Mouse (Mus musculus) kidney, adult 2 months (tissue): ENCODE measurements at regions not wholly inside any gene's neighbourhood (a gene's known extent, or its start where the extent isn't known, plus 50 kb on each side); places are given as distances from the start of the nearest gene placed in this dataset.

Experiments
- DNase-seq: peaks from one replicate; pipeline ENCODE4 v3.0.0; 2021
- H3K27ac ChIP-seq: fragments of 200-500 bp; 2 replicates; pipeline ENCODE4 v1.5.1; 2012; ENCODE audit warnings: low read depth, low read length, control low read depth, inconsistent platforms; ENCODE audit not compliant: insufficient read depth
- H3K27me3 ChIP-seq: fragments of 200-500 bp; replicated peaks from 2 replicates; pipeline ENCODE4 v1.6.1; 2012; ENCODE audit warnings: mild to moderate bottlenecking, moderate library complexity, low read length, inconsistent platforms; ENCODE audit not compliant: control insufficient read depth, insufficient read depth
- H3K36me3 ChIP-seq: fragments of 200-500 bp; 2 replicates; pipeline ENCODE4 v1.6.1; 2012; ENCODE audit warnings: mild to moderate bottlenecking, moderate library complexity, low read length, inconsistent platforms; ENCODE audit not compliant: control insufficient read depth, insufficient read depth
- H3K4me1 ChIP-seq: fragments of 200-500 bp; 2 replicates; pipeline ENCODE4 v1.6.1; 2011; ENCODE audit warnings: low read length; ENCODE audit not compliant: control insufficient read depth, insufficient read depth
- H3K4me3 ChIP-seq: fragments of 200-500 bp; 2 replicates; pipeline ENCODE4 v1.5.1; 2011; ENCODE audit warnings: mild to moderate bottlenecking, low read depth, low read length, control low read depth; ENCODE audit not compliant: insufficient read depth
- CTCF ChIP-seq: fragments of 200-500 bp; conservative IDR thresholded peaks from 2 replicates; pipeline ENCODE4 v1.5.1; 2011; ENCODE audit warnings: low read depth, mild to moderate bottlenecking, control low read depth, low read length, moderate library complexity, mixed read lengths; ENCODE audit not compliant: insufficient read depth, insufficient read length
- POLR2A ChIP-seq: fragments of 200-500 bp; IDR thresholded peaks from one replicate; pipeline ENCODE4 v1.6.1; 2011; ENCODE audit warnings: low read depth, low read length, control low read depth
- WGBS: fragments of 180-500 bp; shearing (Covaris S2); methylation state at CpG from one replicate; pipeline ENCODE4 v1.1.7; 2018; 5-methylcytosine and 5-hydroxymethylcytosine counted together

DNA sequence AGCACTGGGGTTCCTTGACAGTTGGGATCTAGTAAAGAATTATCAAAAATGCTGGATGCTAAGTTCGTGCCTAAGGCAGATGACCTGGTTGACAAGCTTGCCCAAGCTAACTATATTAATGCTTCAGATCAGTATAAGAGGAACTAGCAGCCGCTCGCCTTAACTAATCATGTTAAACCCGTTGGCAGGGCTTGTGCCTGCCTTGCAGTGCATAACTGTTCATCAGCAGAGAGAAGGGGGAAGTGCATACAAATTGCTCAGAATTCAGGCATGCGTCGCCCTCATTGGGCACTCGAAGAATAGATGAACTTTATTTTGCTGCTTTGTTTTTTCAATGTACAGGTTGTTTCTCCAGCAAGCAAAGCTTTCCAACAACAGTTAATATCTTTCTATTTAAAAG is 419.3 kb downstream of the Gbe1 start:
- Histone ChIP-seq H3K4me1 (no peaks in the 10 kb centered on the region), H3K27ac (no peak overlapping the region), H3K27me3 (no peaks in the 10 kb centered on the region), H3K4me3 (no peak overlapping the region), H3K36me3 (no peaks in the 10 kb centered on the region)
- WGBS: 83% methylated on average over 7 of the region's 7 CpGs
- no peak for TF ChIP-seq CTCF
- no peak for TF ChIP-seq POLR2A
- no peak for DNase-seq

DNA sequence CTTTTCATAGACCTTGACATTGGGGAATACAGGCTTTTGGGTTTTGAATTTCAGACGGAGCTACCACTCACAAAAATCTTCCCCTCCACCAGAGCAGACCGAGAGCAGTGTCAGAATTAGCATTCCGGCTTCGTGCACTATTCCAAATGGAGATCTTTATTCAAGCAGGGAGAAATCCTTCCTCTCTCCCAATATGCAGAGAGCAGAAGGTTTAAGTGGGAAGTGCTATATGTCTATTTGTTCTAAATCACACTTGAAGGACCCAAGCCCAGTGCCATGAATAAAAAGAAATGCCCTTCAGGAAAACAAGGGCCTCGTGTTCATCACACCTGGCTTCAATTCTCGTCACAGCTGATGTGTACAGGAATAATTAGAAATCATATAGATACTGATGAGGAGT is 426.3 kb downstream of the Gbe1 start:
- H3K27ac ChIP-seq: no peak overlapping the region
- no peaks in the 10 kb centered on the region for H3K36me3 ChIP-seq
- no peaks in the 10 kb centered on the region for H3K4me1 ChIP-seq
- H3K27me3 ChIP-seq: no peaks in the 10 kb centered on the region
- H3K4me3 ChIP-seq: no peak overlapping the region
- DNase-seq: no peak
- TF ChIP-seq CTCF (no peak), POLR2A (no peak)
- 72% methylated on average over 6 of the region's 6 CpGs for WGBS

- peak; percentile 1 for DNase-seq
- TF ChIP-seq CTCF (no peak), POLR2A (no peak)
- Histone ChIP-seq H3K36me3 (no peaks in the 10 kb centered on the region), H3K27ac (no peak overlapping the region), H3K4me3 (no peak overlapping the region), H3K4me1 (no peaks in the 10 kb centered on the region), H3K27me3 (no peaks in the 10 kb centered on the region)
Observed at GRCm38 (mm10) chr16:70754228-70754627, 440.5 kb downstream of the Gbe1 start.

DNA sequence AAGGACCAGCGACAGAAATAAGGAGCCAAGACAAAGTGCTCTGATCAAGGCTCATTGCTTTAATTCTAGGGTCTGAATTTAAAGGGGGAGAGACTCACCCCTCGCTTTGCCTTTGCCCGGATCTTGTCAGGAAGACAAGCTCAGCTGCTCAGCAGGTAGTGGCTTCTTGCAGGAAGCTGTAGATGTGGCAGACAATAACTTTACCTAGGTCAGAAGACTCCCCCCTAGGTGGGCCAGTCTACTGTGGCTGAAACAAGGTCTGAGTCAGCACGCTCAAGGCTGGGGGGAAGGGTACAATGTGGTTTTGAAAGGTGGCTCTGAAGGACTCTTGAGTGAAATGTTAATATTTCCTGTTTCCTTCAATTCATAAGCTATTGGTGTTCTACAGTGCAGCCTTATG is 484.3 kb downstream of the Gbe1 start:
- Histone ChIP-seq H3K36me3 (no peaks in the 10 kb centered on the region), H3K4me3 (no peak overlapping the region), H3K4me1 (no peaks in the 10 kb centered on the region), H3K27me3 (no peaks in the 10 kb centered on the region), H3K27ac (no peak overlapping the region)
- TF ChIP-seq POLR2A (no peak), CTCF (no peak)
- 76% methylated on average over 4 of the region's 4 CpGs for WGBS
- no peak for DNase-seq

- Histone ChIP-seq H3K27ac (no peak overlapping the region), H3K4me3 (no peak overlapping the region), H3K36me3 (no peaks in the 10 kb centered on the region), H3K4me1 (no peaks in the 10 kb centered on the region), H3K27me3 (no peaks in the 10 kb centered on the region)
- no peak for DNase-seq
- no peak for TF ChIP-seq POLR2A
- TF ChIP-seq CTCF: no peak
- WGBS: 80% methylated on average over 2 of the region's 2 CpGs
Observed at GRCm38 (mm10) chr16:70803549-70803948, 489.8 kb downstream of the Gbe1 start.

DNA sequence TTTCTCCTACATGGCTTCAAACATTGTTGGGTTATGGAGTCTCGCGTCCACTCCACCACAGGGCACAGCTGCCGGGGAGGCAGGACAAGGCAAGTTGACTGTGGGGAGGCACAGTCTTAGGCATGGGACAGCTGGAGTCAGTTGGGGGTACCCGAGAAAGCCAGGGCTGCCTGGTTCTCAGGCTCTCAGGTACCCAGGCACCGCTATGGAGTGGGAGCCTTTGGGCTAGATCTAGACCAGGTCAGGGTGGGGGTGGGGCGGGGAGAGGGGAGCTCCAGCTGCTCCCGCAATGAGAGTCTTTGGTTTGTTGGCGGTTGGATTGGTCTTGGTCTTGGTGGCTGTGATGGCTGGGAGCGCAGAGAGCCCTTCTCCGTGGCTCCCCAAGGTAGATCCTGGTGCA is 512.2 kb downstream of the Gbe1 start:
- DNase-seq: no peak
- Histone ChIP-seq H3K27me3 (no peaks in the 10 kb centered on the region), H3K36me3 (no peaks in the 10 kb centered on the region), H3K27ac (no peak overlapping the region), H3K4me3 (no peak overlapping the region), H3K4me1 (no peaks in the 10 kb centered on the region)
- WGBS: 89% methylated on average over 10 of the region's 10 CpGs
- TF ChIP-seq POLR2A (no peak), CTCF (no peak)

- Histone ChIP-seq H3K27me3 (no peaks in the 10 kb centered on the region), H3K4me1 (no peaks in the 10 kb centered on the region), H3K36me3 (no peaks in the 10 kb centered on the region), H3K27ac (no peak overlapping the region), H3K4me3 (no peak overlapping the region)
- WGBS: 85% methylated on average over 8 of the region's 8 CpGs
- no peak for DNase-seq
- TF ChIP-seq CTCF (no peak), POLR2A (no peak)
Observed at GRCm38 (mm10) chr16:70835006-70835405, 521.3 kb downstream of the Gbe1 start.

DNA sequence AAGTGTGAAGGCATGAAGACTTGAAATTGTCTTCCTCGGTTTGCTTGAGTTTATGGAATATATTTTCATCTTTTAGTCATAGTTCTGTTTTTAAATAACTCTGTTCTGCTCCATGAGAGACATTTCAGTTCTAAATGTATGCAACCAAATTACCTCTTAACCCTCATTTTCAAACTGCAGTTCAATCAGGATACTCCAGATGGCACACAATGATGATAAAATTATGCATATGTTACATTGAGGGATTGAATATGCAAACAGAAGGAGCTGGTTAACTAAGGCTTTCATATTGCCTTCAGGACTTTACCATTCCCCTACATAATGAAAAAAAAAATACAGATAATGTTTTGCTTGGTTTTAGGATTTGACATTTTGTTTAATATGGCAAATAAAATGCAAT is 524.4 kb downstream of the Gbe1 start:
- WGBS: 70% methylated on average over 1 of the region's 1 CpGs
- DNase-seq: no peak
- no peaks in the 10 kb centered on the region for H3K36me3 ChIP-seq
- H3K4me3 ChIP-seq: no peak overlapping the region
- no peaks in the 10 kb centered on the region for H3K27me3 ChIP-seq
- TF ChIP-seq POLR2A (no peak), CTCF (no peak)
- no peaks in the 10 kb centered on the region for H3K4me1 ChIP-seq
- H3K27ac ChIP-seq: no peak overlapping the region

- no peak for TF ChIP-seq POLR2A
- no peak for TF ChIP-seq CTCF
- Histone ChIP-seq H3K36me3 (no peaks in the 10 kb centered on the region), H3K4me3 (no peak overlapping the region), H3K4me1 (no peaks in the 10 kb centered on the region), H3K27me3 (no peaks in the 10 kb centered on the region), H3K27ac (no peak overlapping the region)
- 48% methylated on average over 2 of the region's 2 CpGs for WGBS
- DNase-seq: no peak
Observed at GRCm38 (mm10) chr16:70868241-70868640, 554.5 kb downstream of the Gbe1 start.
